Mouse (Mus musculus): ENCODE measurements around the gene Pth1r.

Gene Pth1r

DNA sequence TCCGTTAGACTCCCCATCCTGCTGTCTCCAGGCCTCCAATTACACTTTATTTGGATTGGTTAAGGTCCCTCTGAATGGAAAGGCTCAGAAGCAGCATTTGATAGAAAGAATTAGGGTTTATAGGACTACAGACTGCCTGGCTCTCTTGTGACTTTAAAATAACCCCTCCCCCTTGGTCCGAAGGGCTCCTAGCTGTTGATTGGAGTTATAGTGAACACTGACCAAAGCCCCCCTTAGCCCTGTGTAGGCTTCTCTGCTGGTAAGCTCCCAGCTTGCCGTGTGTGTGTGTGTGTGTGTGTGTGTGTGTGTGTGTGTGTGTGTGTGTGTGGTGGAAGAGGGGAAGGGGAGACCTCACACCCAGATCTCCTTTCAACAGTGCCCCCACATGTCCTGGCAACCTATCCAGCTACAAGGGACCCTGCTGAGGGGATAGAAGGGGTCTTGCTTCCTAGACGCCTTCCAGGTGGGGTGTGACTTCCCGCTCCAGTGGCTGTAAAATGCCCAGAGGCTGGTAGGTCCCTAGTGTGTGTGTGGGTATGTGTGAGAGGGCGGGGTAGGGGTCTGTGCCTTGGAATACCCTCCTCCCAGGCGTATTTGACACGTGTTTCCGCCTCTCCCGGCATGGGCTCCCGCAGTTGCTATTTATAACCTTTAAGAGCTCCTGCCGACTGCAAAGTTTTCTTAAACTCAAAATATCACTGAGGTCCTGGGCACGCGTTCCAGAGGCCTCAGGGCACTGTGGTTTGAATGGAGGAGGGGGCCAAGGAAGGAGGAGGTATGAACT, 3.7 kb upstream of the Pth1r start:
- in situ Hi-C loops (cut with MboI): no loop called here

DNA sequence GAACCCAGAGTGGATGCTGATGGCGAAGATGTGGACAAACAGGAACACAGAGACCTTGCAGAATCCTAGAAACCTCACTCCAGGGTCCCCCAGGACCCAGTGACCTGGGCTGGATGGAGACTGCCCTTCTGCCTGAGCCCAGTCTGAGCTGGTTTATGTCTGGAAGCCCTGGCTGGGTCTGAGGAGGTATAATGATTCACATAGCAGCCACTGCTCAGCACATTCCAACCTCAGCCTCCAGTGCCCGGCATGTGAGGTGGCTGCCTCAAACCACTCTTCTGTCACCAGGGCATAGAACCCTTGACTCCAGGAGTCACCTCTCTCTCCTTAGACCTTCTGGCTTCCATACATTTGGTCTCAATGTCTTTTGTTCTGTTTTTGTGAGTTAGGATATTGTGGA, 1.5 kb upstream of the Pth1r start:
- in situ Hi-C loops (cut with MboI): no loop called here

DNA sequence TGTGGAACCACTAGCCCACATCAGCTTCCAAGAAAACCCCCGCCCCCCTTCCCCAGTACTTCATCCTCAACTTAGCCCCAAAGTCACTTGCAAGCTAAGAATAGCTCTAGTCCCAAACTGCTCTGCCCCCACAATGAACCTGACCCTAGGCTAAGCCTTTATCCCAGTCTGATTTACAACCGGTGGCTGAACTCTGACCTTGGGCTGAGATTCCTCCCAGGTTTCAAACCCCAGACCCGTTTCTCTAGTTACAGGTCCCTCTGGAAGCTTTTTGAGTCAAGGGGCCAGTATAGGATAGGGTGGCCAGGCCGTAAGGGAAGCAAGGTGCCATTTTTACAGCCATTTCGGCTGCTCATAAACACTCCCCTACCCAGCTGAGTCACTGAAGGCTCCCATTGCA, 707 bp downstream of the Pth1r start:
- in situ Hi-C loops (cut with MboI): no loop called here

DNA sequence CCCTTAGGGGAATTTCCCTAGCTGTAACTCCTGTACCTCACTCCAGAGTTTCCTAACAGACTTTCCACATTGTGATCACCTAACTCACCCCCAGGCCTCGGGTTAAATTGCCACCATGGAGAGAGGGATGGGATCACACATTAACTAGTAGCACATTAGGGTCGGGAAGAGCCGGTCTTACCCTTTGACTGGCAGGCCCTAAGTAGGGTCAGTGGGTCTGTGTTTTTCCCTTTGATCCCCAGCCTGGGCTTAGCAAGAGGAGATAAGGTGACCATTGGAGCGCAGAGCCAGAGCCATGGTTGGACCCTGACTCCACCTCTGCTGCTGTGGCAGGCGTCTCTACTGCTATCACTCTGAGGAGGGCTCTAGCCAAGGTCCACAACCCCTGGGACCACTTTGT, 1.2 kb downstream of the Pth1r start:
- in situ Hi-C loops (cut with MboI): no loop called here

DNA sequence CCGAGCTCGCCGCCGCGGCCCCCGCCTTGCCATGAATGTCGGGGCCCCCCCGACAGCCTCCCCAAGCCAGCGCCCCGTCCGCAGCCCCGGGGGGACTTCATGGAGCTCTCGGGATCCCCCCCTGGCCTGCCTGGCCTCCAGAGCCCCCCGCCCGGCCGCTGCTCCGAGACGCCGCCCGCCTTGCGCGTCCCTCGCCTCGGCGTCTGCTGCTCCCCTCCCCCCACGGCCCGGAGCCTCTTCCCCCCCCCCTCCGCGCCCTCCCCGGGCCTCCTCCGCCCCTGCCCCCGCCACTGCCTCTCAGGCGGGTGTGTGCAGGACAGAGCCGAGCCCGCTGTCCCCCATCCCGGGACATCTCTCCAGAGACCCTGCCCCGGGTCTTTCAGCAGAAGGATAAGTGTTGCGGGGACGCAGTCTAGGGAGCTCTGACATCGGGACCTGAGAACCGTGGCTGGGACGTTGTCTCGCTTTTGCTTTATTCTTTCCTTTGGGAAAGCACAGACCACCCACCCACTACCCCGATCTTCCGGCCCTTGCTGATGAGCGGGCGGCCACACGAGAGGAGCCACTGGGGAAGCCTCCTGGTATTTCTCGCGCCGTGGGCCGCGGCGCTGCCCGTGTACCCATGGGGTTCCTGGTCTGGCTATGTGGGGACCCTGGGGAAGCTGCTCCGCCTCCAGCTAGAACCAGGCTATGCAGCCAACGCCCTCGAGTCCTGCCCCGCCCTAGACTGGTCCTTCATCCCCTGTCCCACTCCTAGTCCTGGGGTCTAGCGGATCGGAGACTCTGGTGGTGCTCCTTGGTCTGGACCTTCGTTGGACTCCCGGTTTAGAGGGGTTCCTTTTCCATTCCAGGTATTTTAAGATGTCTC, 3.3 kb downstream of the Pth1r start:
- in situ Hi-C loops (cut with MboI): no loop called here

DNA sequence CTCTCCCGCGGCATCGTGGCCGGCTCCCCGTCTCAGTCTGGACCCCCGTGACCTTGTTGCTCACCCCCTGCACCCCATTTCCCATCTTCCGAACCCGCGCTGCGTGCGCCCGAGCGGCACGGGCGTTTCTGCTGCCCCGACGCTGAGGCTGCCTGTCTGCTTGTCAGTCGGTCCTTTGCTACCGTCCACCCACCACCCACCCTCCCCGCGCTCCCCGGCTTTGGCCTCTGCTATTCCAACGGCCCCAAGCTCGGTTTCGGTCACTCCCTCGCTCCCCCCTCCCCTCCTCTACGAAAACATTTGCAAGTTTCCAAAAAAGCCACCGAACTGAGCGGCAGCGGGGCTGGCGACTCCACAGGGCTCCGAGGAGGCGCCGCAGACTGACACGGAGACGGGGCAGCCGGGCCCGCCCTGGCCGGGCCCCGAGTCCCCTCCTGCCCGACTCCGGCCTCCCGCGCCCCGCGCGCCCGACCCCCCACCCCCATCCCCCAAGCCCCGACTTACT, 3.9 kb downstream of the Pth1r start:
- in situ Hi-C loops (cut with MboI): no loop called here

DNA sequence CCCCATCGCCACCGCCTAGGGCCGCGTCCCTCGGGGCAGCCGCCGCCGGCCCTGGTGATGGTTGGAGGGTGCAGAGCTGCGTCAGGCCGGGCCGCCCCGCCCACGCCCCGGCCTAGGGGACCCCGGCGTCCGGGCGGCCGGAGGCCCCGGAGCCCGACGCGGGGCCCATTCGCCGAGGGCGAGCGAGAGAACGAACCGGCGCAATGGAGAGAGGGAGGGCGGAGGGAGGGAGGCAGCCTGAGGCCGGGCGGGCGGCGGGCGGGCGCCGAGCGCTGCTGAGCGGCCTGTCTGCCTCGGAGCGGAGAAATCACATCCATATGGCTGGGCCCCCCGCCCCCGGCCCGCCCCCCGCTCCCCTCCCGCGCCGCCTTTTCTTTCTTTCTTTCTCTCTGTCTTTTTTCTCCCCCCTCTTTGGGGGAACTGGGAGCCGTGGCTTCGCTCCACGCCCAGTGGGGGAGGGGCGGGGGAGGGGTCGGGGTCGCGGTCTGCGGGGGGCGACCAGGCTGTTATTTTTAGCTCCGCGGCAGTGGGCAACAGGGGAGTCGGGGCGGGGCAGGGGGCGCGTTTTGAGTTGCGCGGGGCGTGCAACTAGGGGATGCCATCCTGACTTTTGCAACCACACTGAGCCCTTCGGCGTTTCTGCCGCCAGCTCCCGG, 4.5 kb downstream of the Pth1r start:
- in situ Hi-C loops (cut with MboI): no loop called here

DNA sequence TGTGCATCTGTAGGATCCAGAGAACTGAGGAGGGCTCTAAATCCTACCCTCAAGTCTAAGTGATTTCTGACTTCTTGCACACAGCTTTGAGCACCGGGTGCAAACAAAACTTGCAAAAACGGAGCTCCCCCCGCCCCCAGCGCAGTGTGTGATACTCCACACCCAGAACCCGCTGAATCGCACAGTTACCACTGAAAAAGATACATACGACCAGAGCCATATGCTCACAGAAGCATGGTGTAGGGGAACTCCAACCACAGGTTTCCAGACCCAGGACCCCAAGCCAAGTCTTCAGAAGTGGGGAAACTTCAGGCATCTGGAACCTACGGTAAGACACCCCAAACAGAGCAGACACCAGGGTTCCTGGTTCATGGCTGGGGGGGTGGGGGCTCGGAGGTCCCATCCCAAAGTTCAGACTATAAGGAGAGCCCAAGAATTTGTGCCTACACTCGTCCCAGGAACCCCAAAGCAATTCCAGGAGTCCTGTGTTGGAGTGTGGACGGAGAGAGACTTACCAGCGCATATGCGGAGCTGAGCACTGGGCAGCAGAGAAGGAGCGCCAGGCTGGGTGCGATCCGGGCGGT, 5.1 kb downstream of the Pth1r start, which contains the start of gene Myl3:
Myl3 (plus strand) TSS at position 151 of the 584 bp plus-strand sequence.
- in situ Hi-C loops (cut with MboI): no loop called here

DNA sequence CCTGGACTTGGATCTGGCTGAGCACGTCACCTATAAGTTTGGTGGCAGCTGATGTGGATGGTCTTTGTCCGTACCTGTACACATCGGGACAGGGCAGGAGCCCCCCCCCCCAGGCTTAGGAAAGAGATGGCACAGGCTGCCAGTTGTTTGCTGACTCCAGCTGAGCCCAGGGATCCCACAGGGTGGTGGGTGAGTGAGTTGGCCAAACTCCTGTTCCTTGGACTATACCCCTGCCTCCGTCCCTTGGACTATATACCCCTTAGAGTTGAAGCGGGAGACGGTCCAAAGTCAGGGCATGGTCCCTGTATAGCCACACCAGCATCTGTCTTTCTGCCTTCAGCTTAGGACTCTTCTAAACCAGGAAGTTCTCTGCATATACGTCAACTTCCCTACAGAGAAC, 7.0 kb downstream of the Pth1r start:
- in situ Hi-C loops (cut with MboI): no loop called here

DNA sequence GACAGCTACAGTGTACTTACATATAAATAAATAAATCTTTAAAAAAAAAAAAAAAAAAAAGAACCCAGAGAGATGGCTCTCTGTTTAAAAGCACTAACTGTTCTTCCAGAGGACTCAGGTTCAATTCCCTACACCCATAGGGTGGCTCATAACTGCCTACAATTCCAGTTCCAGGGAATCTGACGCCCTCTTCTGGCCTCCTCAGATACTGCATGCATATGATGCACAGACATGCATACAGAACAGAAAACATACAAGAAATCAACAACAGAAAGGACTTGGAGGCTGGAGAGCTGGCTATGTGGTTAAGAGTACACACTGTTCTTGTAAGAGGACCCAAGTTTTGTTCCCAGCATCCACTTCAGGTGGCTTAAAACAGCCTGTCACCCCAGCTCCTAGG, 8.9 kb downstream of the Pth1r start:
- in situ Hi-C loops (cut with MboI): no loop called here

DNA sequence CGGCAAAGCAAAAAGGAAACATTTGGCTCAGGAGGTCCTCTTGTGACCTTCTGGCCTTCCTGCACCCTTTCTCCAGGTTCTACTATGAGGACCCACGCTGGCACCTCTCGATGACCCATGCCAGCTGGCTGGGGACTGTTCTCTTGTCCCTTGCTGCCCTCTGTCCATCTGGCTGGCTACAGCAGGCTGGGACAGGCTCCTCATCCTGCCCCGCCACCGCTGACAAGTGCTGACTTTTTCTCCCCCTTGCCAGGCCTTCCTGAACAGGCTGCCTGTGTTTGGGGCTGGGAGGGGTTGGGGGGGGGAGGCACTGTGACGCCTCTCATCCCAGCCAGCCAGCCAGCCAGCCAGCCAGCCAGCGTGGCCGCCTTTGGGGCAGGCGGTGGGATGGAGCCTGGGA, 10.6 kb downstream of the Pth1r start:
- in situ Hi-C loops (cut with MboI): no loop called here

DNA sequence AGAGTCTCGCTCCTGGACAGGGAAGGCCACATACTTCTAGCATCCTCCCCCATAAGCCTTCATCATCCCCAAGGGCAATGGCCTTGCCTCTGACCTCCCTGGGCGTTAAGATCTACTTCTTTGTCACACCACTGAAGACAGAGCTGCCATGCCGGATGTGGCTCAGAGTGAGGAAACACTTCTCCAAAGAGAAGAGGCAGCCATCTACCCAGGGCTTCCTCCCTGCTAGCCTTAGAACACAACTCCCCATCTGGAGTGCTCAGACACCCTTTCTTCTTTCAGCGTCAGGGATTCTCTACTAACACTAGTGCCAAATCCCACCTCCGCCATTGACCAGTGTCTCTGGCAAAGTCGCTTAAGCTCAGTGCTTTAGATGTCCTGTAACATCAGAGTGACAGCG, 12.8 kb downstream of the Pth1r start:
- in situ Hi-C loops (cut with MboI): no loop called here

DNA sequence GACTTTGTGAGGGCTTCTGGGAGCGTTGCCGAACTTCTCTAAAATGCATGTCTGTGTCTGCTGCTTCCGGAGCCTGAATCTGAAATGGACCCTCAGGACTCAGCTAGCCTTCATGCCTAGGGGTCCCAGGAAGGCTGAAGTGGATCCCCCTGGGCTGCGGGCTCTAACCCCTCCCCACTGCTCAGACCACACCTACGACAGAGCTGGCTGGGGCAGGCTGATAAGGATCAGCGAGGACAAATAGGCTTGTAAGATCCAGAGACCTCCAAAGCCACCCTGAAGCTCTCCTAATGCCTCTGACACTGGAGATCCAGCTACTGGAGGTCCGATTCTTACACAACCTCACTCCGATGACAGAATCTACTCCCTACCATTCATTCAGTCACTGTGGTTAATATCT, 13.8 kb downstream of the Pth1r start:
- in situ Hi-C loops (cut with MboI): no loop called here

DNA sequence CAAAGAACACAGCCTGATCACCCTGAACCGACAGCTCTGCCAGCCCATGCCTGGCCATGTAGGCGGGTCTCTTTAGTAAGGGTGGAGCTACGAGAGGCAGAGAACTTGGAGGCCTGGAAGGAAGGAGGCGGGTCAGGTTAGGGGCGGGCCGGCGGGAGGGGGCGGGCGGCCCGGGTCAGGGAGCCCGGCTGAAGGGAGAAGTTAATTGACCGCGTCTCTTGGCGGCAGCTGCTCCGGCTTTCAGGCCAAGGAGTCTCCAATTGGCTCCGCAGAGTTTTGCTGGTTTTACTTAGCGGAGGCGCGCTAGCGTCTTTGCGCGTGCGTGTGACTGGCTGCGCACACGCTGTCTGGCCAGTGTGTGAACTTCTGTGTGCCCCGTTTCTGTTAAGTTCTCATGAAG, 14.3 kb downstream of the Pth1r start:
- in situ Hi-C loops (cut with MboI): no loop called here

DNA sequence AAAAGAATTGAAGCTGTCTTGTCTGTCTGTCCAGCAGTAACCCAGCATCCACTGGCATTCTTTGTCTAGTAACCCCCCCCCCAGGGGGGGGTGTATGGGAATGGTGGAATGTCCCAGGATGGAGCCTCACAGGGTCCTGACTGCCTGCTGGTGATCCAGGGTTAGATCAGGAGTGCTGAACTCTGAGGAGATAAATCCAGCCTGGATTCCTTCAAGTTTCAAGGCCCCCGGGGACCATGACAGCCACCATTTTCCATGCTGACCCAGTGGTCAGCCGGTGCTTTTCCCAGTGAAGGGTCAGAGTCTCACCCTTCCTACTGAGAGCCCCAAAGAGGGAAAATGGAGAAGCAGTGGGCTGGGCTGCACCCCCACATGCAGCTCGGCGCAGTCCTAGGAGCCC, 15.1 kb downstream of the Pth1r start:
- in situ Hi-C loops (cut with MboI): no loop called here

DNA sequence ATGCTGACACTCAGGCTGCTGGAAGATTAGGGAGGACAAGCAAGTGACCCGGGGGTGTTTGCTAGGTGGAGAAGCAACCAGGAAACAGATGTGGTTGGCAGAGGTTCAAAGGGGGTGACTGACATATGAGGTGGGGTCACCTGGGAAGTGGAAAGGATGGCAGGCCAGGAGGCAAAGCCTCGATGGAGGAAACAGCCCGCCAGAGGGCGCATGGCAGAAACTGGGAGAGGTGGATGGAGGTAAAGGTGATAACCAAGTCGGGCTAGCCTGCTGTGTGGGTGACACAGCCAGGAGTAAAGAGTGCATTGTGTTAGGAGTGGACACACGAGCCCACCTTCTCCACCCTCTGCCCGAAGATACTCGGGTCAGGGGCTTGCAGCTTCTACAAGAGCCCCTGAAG, 17.1 kb downstream of the Pth1r start:
- in situ Hi-C loops (cut with MboI): no loop called here

DNA sequence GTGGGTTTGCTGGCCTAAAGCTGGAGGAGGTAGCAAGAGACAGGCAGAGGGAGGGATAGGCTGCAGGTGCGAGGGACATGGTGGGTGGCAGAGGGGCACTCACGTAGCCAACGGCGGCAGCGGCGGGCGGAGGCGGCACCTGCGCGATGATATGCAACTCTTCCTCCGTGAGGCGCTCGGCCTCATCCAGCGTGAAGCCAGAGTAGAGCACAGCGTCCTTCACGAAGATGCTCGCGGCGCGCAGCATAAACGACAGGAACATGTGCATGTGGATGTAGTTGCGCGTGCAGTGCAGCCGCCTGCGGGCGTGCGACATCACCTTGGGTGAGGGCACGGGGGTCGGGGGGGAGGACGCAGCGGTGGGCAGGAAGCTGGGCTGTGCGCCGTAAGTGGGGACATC, 20.1 kb downstream of the Pth1r start:
- in situ Hi-C loops (cut with MboI): no loop called here

DNA sequence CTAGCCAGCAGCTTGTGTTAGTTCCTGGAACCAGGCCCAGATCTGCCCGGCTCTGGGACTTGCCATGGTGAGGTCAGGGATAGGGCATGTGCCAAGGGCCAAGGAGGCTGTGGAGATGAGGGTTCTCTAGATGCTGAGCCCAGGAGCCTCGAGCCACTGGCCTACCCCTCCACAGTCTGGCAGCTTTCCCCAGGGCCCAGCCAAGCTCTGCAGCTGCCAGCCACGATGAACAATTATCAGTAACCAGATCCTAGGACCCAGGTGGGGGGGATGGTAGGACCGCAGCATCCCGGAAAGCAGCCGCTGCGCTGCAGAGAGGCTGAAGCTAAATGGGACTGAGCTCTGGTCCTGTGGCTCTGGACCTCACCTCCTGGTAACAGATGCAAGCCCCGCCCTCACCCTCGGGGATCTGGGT, 21.2 kb downstream of the Pth1r start:
- in situ Hi-C loops (cut with MboI): no loop called here

DNA sequence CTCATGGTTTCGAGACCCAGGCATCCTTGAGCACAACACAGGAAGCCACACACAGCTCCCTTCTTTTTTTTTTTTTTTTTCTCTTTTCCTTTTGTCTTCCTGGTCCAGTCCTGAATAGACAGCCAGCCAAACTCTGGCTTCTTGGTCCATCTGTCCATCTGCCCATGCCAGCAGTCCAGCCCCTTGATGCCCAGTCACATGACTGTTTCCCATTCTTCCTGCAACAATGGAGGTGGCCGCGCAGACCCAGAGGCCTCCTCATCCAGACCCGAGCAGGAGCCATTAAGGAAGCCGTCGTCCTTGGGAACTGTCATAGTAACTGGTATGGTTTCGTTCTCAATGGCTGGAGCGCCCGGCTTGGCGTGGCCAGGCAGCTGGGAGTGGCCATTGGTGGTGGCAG, 24.9 kb downstream of the Pth1r start:
- in situ Hi-C loops (cut with MboI): no loop called here

DNA sequence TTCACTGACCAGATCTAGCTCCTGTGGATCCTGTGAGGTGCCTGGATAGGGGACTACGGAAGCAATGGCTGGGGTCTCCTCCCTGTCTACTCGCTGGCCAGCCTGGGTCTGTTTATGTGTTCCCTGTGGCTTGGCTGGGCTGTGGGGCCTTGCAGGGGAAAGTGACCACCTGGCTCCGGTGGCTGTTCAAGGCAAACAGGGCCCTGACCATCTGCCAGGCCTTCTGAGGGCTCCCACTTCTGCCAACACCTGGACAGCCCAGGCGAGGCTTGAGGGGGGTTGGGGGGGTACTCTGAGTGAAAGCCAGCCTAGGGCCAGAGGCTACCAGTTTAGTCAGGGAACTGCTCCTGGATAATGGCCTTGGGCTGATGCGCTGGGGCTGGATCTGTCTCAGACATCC, 27.0 kb downstream of the Pth1r start:
- in situ Hi-C loops (cut with MboI): loop anchor here (5.0 kb wide), 1 partner anchor 88 kb away; no protein-coding TSS in a partner anchor

DNA sequence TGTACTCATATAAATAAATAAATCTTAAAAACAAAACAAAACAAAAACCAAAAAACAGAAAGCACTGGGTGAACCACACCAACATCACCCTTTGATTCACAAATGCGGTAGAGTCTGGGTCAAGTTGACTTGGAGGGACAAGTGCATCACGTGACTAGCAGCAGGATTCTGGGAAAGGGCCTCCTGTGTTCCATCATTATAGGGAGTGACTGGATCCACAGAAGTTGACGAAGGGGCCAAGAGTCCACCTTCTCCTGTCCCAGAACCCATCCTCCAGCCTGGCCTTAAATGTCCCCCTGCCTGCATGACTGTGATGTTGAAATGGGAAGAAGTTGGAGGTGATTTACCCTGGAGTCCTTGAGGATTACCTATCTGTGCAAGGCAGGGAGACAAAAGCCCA, 28.1 kb downstream of the Pth1r start:
- in situ Hi-C loops (cut with MboI): loop anchor here (5.0 kb wide), 1 partner anchor 87 kb away; no protein-coding TSS in a partner anchor

DNA sequence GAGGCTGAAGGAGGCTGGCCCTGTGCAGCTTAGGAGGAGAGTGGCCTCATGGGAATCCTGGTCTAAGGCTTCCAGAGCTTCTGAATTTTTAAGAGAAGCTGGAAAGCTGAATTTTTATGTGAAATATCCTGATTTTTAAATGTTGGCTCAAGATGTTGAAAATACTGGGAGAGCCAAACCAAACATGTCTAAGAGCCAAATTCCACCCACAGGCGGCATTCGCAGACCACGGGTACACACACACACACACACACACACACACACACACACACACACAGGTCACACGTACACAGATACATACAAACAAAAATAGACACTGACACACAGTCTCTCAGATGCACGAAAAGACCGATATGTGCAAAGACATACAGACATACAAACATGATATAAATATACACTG, 28.9 kb downstream of the Pth1r start:
- in situ Hi-C loops (cut with MboI): loop anchor here (5.0 kb wide), 1 partner anchor 86 kb away; no protein-coding TSS in a partner anchor
